Mouse (Mus musculus): ENCODE results near the gene Loxl1.

Gene Loxl1

GRCm38 (mm10) chr9:58311191-58311910 is 1.6 kb downstream of the Loxl1 start:
- peak in 1 of 2 experiments; percentile 52 for DNase-seq

- peak; percentile 31 to 38 for DNase-seq
These were observed 2.8 kb downstream of the Loxl1 start for GRCm38 (mm10) chr9:58310043-58310660.

GRCm38 (mm10) chr9:58308395-58308794 is 4.6 kb downstream of the Loxl1 start:
- no peak for DNase-seq

GRCm38 (mm10) chr9:58305686-58306085 is 7.3 kb downstream of the Loxl1 start:
- peak in 1 of 2 experiments; percentile 18 for DNase-seq

GRCm38 (mm10) chr9:58303599-58304271 is 9.3 kb downstream of the Loxl1 start:
- no peak for DNase-seq

GRCm38 (mm10) chr9:58303115-58303514 is 9.9 kb downstream of the Loxl1 start:
- no peak for DNase-seq

GRCm38 (mm10) chr9:58299356-58299799 is 13.6 kb downstream of the Loxl1 start:
- no peak for DNase-seq

GRCm38 (mm10) chr9:58297961-58298477 is 15.0 kb downstream of the Loxl1 start:
- DNase-seq = no peak

GRCm38 (mm10) chr9:58297065-58297464 is 15.9 kb downstream of the Loxl1 start:
- DNase-seq = no peak

GRCm38 (mm10) chr9:58295766-58296361 is 17.1 kb downstream of the Loxl1 start:
- DNase-seq = peak; percentile 45 to 58

- no peak for DNase-seq
These were observed 17.6 kb downstream of the Loxl1 start for GRCm38 (mm10) chr9:58295345-58295744.

- DNase-seq = no peak
These were observed 18.5 kb downstream of the Loxl1 start for GRCm38 (mm10) chr9:58294527-58294926.

GRCm38 (mm10) chr9:58289901-58290300 is 23.1 kb downstream of the Loxl1 start:
- no peak for DNase-seq

GRCm38 (mm10) chr9:58289090-58289489 is 23.9 kb downstream of the Loxl1 start:
- peak; percentile 30 to 53 for DNase-seq

- DNase-seq = no peak
These were observed 29.6 kb downstream of the Loxl1 start for GRCm38 (mm10) chr9:58283431-58283830.

GRCm38 (mm10) chr9:58281597-58281996 is 31.4 kb downstream of the Loxl1 start:
- peak in 1 of 2 experiments; percentile 76 for DNase-seq

GRCm38 (mm10) chr9:58280259-58281109 is 32.5 kb downstream of the Loxl1 start:
- peak; percentile 76 to 91 for DNase-seq

GRCm38 (mm10) chr9:58279780-58280179 is 33.2 kb downstream of the Loxl1 start:
- DNase-seq = peak in 1 of 2 experiments; percentile 48

- DNase-seq = no peak
These were observed 33.9 kb downstream of the Loxl1 start for GRCm38 (mm10) chr9:58278821-58279723.

GRCm38 (mm10) chr9:58278313-58278712 is 34.7 kb downstream of the Loxl1 start:
- no peak for DNase-seq

GRCm38 (mm10) chr9:58276346-58276745 is 36.6 kb downstream of the Loxl1 start:
- peak; percentile 71 to 72 for DNase-seq

Data from kidney, postnatal 36 days (tissue).